Mouse (Mus musculus) thymus, postnatal 25 days (tissue): ENCODE measurements around the gene Zbtb3.
A peak's percentile ranks its signal among the peaks of the same experiment; 100 is the strongest.
"Not testable (repeated sequence)": the region's sequence is repeated elsewhere in the genome, so short reads cannot be mapped to it uniquely, and the experiment has no call there.

ENCODE experiments used
- DNase-seq: peaks from one replicate; pipeline ENCODE4 v3.0.0; 2022

Gene Zbtb3

DNA sequence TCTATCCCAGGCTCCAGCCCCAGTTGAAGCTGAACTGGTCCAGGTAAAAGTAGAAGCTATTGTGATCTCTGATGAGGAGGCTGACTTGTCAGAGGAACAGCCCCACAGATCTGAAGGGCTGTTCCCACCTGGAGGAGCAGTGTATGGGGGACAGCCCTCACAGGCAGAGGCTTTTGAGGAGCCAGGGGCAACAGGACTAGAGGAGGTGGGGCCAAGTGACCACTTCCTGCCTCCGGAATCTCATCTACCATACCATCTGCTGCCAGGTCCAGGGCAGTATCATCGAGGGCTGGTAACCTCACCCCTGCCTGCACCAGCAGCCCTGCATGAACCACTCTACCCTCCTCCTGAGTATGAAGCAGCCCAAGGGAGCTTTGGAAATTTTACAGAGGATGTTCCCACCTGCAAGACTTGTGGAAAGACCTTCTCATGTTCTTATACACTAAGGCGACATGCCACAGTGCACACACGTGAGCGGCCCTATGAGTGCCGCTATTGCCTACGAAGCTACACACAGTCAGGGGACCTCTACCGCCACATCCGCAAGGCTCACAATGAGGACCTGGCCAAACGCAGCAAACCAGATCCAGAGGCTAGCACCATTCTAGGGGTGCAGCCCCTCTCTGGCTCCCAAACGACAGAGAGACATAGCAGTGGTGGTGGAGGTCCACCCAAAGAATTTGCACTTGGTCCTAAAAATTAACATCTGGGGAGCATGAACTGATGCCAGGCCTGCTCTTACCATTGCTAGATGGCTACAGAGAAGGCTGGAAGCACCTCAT lies 1.7 kb downstream of the Zbtb3 start:
- DNase-seq, result no peak

GRCm38 (mm10) chr19:8806810-8807209 lies 4.5 kb downstream of the Zbtb3 start:
- DNase-seq, result no peak

- DNase-seq, result no peak
Measured at GRCm38 (mm10) chr19:8815812-8816211, 13.5 kb downstream of the Zbtb3 start.

DNA sequence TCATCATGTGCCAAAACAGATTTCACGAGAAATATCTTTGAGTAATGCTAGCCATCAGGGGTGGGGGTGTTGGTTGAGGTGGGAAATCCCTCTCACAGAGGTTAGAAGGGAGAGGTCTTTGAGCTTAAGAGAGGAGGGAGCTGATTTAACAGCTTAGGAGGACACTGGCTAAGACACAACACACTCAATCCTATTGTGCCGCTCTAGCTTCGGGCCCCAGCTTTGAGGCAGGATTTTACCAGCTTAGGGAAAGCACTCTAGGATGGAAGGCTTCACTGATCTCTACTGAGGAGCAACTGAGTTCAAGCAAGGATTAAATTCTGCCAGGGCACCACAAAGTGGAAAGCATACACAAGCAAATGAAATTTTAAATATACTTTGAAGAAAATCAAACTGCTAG lies 14.6 kb downstream of the Zbtb3 start:
- no peak for DNase-seq

DNA sequence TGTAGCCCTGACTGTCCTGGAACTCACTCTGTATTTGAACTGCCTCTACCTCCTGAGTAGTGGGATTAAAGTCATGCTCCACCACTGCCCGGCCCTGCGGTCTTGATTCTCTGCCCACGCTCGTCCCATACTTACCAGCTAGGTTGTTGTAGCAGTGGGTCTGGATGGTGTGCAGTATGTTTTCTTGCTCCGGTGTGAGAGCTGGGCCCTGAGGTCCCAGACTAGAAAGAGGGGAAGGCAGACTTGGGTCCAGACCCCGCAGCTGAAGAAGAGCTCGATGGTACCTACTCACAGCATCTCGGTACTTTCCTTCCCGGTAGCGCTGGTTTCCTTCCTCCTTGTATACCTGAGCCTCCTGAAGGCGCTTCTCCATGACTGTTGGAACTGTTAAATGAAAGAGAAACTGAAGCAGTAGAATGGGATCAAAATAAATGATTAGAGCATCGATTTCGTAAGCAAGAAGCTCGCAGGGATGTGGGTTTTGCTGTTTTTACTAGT lies 16.0 kb downstream of the Zbtb3 start:
- DNase-seq, result no peak

DNA sequence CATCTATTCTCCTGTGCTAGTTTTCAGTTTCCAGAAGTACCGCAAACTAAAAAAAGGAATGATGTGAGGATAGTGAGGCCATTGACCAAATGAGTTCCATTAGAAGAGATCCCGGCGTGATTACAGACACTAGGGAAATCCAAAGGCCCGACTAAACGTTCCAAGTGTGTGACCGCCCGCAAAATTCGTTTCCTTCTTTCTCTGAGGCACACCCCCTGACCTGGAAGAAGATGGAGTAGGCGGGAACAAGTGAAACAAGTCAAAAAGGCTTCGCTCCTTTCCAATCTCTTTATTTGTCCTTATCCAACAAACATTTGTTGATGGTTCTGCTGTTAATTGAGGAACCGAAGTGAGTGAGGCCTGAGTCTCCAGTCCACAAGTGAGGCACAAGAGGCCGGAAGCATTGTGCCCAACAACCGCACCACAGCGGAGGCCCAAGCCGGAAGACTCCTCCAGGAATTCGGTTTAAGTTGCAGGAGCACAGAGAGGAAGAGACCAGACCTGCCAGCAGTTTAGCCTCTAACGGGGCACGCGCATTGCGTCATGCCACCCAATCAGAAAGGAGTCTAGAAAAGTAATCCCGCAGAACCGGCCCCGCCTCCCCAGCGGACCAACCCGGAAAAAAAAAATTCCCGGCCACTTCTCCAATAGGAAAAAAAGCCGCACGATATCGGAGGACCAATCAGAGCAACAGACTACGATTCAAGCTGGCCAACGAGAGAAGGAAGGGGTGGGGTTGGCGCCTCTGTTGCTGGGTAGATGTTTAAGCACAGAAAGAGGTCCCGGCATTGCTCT lies 16.6 kb downstream of the Zbtb3 start, which contains the start of gene Ttc9c:
Gene Ttc9c, minus strand, starts transcription at position 533 of the 795 bp plus-strand sequence.
- DNase-seq, result peak; percentile 92

DNA sequence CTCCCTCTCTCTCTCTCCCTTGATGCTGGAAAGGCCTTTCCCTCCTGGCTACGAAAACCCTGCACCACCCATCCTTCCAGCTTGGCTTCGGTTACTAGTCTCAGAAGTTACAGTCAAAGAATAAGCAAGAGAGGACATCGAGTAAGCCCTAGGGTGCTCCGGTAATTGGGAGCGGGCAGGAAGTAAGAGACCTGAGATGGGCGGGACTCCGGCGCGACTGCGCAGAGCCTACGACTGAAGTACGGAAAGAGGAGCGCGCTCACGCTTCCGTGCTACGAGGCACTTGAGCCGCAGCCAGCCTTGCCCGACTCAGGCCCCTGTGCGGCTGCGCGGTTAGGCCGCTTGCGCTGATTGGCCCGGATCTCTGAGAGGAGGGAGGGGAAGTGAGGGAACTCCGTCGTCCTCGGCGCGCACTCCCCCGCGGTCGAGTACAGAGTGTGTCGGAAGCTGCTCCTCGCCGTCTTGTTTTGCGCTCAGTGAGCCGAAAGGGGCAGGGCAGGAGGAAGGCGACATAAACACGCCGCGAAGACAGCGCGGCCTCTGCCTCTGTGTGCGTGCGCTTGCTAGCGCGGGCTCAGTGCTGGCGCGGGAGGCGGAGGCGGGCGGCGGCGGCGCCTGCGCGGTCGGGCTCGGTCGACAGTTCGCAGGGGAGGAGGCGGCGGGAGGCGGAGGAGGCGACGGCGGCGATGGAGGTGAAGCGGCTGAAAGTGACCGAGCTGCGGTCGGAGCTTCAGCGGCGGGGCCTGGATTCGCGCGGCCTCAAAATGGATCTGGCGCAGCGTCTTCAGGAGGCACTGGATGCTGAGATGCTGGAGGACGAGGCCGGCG lies 17.5 kb downstream of the Zbtb3 start, which contains the start of gene Hnrnpul2:
Gene Hnrnpul2, plus strand, starts transcription at position 415 of the 828 bp plus-strand sequence.
- peak; percentile 97 for DNase-seq

- DNase-seq, result no peak
Measured at GRCm38 (mm10) chr19:8820424-8820956, 18.1 kb downstream of the Zbtb3 start.

DNA sequence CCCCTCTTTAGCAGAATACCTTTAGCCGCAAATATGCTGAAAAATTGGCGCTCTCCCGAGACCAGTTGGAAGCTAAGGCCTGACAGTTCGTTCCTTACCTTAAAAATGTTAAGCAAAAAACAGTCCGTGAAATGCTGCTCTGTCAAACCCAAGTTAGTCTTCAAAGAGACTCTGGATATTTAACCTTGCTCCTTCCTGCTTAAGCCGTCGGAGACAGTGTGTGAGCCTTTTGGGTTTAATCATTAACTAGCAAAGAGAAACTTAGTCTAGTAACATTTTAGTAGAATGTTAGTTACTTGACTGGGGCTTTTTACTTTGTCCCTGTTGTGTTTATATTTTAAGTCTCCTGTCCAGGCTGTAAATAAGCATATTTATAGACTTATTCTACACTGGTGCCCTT lies 18.8 kb downstream of the Zbtb3 start:
- no peak for DNase-seq

GRCm38 (mm10) chr19:8822696-8823095 lies 20.3 kb downstream of the Zbtb3 start:
- DNase-seq, result no peak

- DNase-seq, result no peak
Measured at GRCm38 (mm10) chr19:8829660-8830059, 27.3 kb downstream of the Zbtb3 start, which contains the start of gene AC129217.1. TSS of gene AC129217.1 (plus strand) at chr19:8829773.

GRCm38 (mm10) chr19:8830664-8831063 lies 28.3 kb downstream of the Zbtb3 start:
- DNase-seq, result no peak

GRCm38 (mm10) chr19:8831262-8831661 lies 28.9 kb downstream of the Zbtb3 start:
- no peak for DNase-seq

DNA sequence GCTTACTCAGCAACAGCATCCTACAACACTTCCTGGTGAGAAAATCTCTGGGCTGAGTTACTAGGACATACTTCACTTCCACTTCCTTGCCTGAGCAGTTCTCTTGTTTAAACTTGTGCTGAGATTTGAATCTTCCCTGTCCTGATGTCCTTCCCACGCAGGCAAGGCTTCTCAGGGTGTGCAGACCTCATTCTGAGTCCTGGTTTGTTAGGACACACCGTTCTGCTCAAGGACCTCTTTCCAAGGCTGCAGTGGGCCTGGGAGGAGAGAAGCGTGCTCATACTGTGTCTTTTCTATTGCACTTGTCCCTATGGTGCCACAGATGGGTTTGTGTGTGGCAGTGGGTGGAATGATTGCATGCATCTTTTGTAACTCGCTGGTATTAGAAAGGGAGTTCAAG lies 30.6 kb downstream of the Zbtb3 start:
- no peak for DNase-seq

DNA sequence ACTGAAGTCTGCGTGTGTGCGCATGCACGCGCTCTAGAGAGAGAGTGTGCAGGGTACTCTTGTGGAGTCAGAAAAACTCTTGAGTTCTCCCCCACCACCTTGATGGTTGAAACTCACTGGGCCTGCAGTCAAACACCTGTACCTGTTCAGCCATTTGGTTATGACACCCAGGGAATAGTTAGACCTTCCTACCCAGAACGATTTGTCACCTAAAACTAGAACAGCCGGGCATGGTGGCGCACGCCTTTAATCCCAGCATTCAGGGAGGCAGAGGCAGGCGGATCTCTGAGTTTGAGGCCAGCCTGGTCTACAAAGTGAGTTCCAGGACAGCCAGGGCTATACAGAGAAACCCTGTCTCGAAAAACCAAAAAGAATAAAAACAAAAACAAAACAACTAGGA lies 34.0 kb downstream of the Zbtb3 start:
- not testable (repeated sequence) for DNase-seq

GRCm38 (mm10) chr19:8837251-8837791 lies 35.0 kb downstream of the Zbtb3 start, which contains the start of gene Bscl2:
TSS of gene Bscl2 (plus strand) at chr19:8837467.
- peak; percentile 87 for DNase-seq

DNA sequence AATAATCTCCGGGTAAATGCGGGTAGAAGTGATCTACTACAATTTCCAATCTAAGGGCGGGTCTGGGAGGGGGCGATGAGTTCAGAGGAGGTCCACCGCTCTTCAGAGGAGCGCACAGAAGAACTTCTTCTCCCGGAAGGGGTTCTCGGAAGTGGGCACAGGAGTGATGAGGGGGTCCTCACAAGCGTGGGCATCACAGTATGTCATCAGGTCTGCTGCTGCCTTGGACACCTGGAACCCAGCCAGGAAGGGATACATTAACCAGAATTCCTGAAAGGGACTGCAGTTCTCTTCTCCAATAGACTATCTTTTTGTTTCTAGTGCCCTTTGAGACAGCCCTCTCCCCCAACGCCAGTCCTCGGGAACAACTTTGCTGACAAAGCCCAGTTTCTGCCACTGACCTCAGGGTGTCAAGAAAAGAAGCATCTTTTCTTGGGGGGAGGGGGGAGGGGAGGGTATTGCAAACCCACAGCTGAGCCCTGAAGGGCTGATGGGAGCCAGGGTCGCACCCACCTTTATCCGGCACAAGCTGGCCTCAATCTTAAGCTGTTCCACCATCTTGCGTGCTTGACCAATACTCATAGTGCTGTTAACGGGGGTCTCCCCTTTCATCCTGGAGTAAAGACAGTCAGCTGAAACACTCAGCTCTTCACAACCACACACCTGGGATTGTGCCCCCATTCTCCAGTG lies 35.8 kb downstream of the Zbtb3 start:
- peak; percentile 30 for DNase-seq

GRCm38 (mm10) chr19:8839103-8839907 lies 37.0 kb downstream of the Zbtb3 start, which contains the start of gene Gng3:
TSS of gene Gng3 (minus strand) at chr19:8839194.
- no peak for DNase-seq

DNA sequence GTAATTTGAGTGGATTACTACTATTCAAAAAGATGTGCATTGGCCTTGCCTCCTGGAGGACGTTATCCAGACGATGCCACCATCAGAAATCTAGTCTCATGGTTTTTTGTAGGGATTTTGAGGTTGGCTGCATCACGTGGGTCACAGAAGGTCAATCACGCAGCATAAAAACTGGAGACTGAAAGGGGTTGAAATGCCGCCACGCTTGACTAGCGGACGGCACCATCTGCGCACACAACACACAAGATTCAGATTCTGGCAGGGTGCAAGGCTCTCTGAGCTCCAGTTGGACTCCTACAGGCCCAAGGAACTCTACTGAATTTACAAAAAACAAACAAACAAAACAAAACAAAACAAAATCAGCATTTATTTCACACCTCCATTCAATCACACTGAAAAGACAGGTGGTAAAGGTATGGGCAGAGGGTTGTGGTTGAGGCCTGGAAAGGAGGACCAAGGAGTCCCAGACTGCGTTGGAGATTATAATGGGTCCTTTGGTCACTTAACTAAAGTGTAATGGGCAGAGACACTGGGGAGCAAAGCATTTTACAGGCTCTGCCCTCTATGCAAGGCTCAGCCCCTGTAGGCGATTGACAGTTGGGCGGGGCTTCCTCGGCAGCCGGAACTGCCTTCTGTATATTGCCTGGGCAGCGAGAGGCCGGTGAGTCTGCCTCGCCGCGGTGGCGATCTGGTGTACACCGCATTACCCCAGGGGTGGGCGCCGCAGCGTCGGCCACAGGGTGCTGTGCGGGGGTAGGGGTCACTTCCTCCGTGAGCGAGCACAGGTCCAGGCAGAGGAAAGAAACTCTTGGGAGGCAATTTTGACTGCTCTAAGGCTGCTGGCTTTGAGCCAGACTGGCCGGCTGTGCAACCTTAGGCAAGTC lies 37.8 kb downstream of the Zbtb3 start:
- DNase-seq, result peak; percentile 62
